Mouse (Mus musculus) E14TG2a.4 (cell line): ENCODE data around the gene Rnh1.

Experiments
- CTCF ChIP-seq: conservative IDR thresholded peaks from 2 replicates; pipeline ENCODE4 v1.5.1; 2014; ENCODE audit warnings: low read length
- NANOG ChIP-seq: IDR thresholded peaks from 2 replicates; pipeline ENCODE4 v1.6.1; 2014; ENCODE audit warnings: borderline replicate concordance, low read length, mixed read lengths
- POU5F1 ChIP-seq: IDR thresholded peaks from 2 replicates; pipeline ENCODE4 v1.6.1; 2014; ENCODE audit warnings: low read length, borderline replicate concordance

DNA sequence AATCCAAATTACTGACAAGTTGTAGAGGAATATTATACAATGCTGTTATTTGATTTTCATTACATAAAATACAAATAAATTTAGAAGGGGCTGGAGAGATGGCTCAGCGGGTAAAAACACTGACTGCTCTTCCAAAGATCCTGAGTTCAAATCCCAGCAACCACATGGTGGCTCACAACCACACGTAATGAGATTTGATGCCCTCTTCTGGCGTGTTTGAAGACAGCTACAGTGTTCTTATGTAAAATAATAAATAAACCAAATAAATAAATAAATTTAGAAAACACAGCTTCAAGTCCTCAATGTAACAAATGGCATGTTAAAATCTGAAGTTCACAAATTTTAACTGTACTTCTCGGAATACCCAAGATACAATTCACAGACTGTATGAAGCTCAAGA lies 2.4 kb upstream of the Rnh1 start:
- TF ChIP-seq CTCF (no peak), NANOG (no peak), POU5F1 (no peak)
